Mouse (Mus musculus): ENCODE results near the gene Prkar1b. TPM values are rescaled to one million over a fixed set of nuclear protein-coding genes. Genes with fewer than 3 reads are reported as not detected.

Gene Prkar1b
- polyA plus RNA-seq (2015; fragmentation: Illumina TruSeq; extraction: RNeasy Lipid Tissue Mini Kit (QIAGEN cat#74804); ENCODE audit: insufficient read depth, low read depth, low replicate concordance), result 4.8 TPM

GRCm38 (mm10) chr5:139149681-139150602 is at the start of gene Prkar1b, which contains the start of gene Dnaaf5:
TSS of gene Prkar1b (minus strand) at chr5:139150001.
TSS of gene Dnaaf5 (plus strand) at chr5:139150223.

GRCm38 (mm10) chr5:138997171-138997788 is 152.5 kb downstream of the Prkar1b start, which contains the start of gene Pdgfa:
TSS of gene Pdgfa (minus strand) at chr5:138997370.

Other genes starting within 250 kb of the Prkar1b start
- 19.8 TPM for gene Pdgfa, start 152.6 kb downstream of the Prkar1b start, polyA plus RNA-seq (2015; fragmentation: Illumina TruSeq; extraction: RNeasy Lipid Tissue Mini Kit (QIAGEN cat#74804); ENCODE audit: insufficient read depth, low read depth, low replicate concordance)
- 1.8 TPM for gene Dnaaf5, start 222 bp upstream of the Prkar1b start, polyA plus RNA-seq (2015; fragmentation: Illumina TruSeq; extraction: RNeasy Lipid Tissue Mini Kit (QIAGEN cat#74804); ENCODE audit: insufficient read depth, low read depth, low replicate concordance)
- gene Sun1, start 50.6 kb upstream of the Prkar1b start, polyA plus RNA-seq (2015; fragmentation: Illumina TruSeq; extraction: RNeasy Lipid Tissue Mini Kit (QIAGEN cat#74804); ENCODE audit: insufficient read depth, low read depth, low replicate concordance), result 16.5 TPM
- 13.7 TPM for gene Get4, start 102.3 kb upstream of the Prkar1b start, polyA plus RNA-seq (2015; fragmentation: Illumina TruSeq; extraction: RNeasy Lipid Tissue Mini Kit (QIAGEN cat#74804); ENCODE audit: insufficient read depth, low read depth, low replicate concordance)
- 1.5 TPM for gene Adap1, start 175.6 kb upstream of the Prkar1b start, polyA plus RNA-seq (2015; fragmentation: Illumina TruSeq; extraction: RNeasy Lipid Tissue Mini Kit (QIAGEN cat#74804); ENCODE audit: insufficient read depth, low read depth, low replicate concordance)
- gene Cox19, start 201.4 kb upstream of the Prkar1b start, polyA plus RNA-seq (2015; fragmentation: Illumina TruSeq; extraction: RNeasy Lipid Tissue Mini Kit (QIAGEN cat#74804); ENCODE audit: insufficient read depth, low read depth, low replicate concordance), result 17.0 TPM
- gene Cyp2w1, start 202.6 kb upstream of the Prkar1b start, polyA plus RNA-seq (2015; fragmentation: Illumina TruSeq; extraction: RNeasy Lipid Tissue Mini Kit (QIAGEN cat#74804); ENCODE audit: insufficient read depth, low read depth, low replicate concordance), result not detected
- gene Gpr146, start 227.7 kb upstream of the Prkar1b start, polyA plus RNA-seq (2015; fragmentation: Illumina TruSeq; extraction: RNeasy Lipid Tissue Mini Kit (QIAGEN cat#74804); ENCODE audit: insufficient read depth, low read depth, low replicate concordance), result 4.9 TPM